In genomic region chr1:134450986-134451385, GRCm38 (mm10) we compare ENCODE assay signal across 8 mouse cellular contexts. TPM values are rescaled to one million over a fixed set of nuclear protein-coding genes. Genes with fewer than 3 reads are reported as not detected.
DNase-seq lines count a peak whose midpoint lies in the region; ATAC-seq lines count a peak whose summit lies in the region.

No protein-coding gene starts in this region.

- WGBS in embryonic facial prominence, embryonic 11.5 days: 53% methylated on average over 3 of the region's 3 CpGs
- 50% methylated on average over 3 of the region's 3 CpGs for WGBS in embryonic facial prominence, embryonic 10.5 days

- no peaks in the 10 kb centered on the region for H3K9me3 ChIP-seq in embryonic facial prominence, embryonic 11.5 days (replicated peaks; ENCODE audit: control insufficient read depth, low read length)
- no peaks in the 10 kb centered on the region for H3K9me3 ChIP-seq in embryonic facial prominence, embryonic 10.5 days

- no peak overlapping the region for H3K4me2 ChIP-seq in embryonic facial prominence, embryonic 11.5 days (ENCODE audit: low read depth, low read length)

- peak; percentile 57 for DNase-seq in embryonic facial prominence, embryonic 11.5 days (ENCODE audit: low spot score)
- DNase-seq in embryonic facial prominence, embryonic 10.5 days (ENCODE audit: low spot score): no peak
- DNase-seq in right cerebral cortex, adult 18-20 months: peak; percentile 33
- no peak for DNase-seq in right cerebral cortex, postnatal 36 days (ENCODE audit: low spot score in 2 of 2)
- DNase-seq in cerebellum, postnatal 25 days: peak; percentile 37 to 72
- peak; percentile 68 for DNase-seq in kidney, postnatal 4 days
- DNase-seq in telencephalon, adult 2 months (ENCODE audit: low read depth, low spot score): peak; percentile 4

- H3K36me3 ChIP-seq in embryonic facial prominence, embryonic 11.5 days (replicated peaks; ENCODE audit: control insufficient read depth, insufficient read depth, low read depth, low read length): no peaks in the 10 kb centered on the region
- H3K36me3 ChIP-seq in embryonic facial prominence, embryonic 10.5 days (replicated peaks): no peaks in the 10 kb centered on the region

- H3K4me1 ChIP-seq in embryonic facial prominence, embryonic 11.5 days (ENCODE audit: control insufficient read depth, insufficient read depth, low read length): no peaks in the 10 kb centered on the region
- H3K4me1 ChIP-seq in embryonic facial prominence, embryonic 10.5 days: peaks cover 10% of the 10 kb centered on the region

- no peak overlapping the region for H3K27ac ChIP-seq in embryonic facial prominence, embryonic 11.5 days (replicated peaks; ENCODE audit: low read depth, low read length)
- no peak overlapping the region for H3K27ac ChIP-seq in embryonic facial prominence, embryonic 10.5 days (replicated peaks)

- H3K27me3 ChIP-seq in embryonic facial prominence, embryonic 11.5 days (ENCODE audit: control insufficient read depth, insufficient read depth, low read length): no peaks in the 10 kb centered on the region
- no peaks in the 10 kb centered on the region for H3K27me3 ChIP-seq in embryonic facial prominence, embryonic 10.5 days (replicated peaks; ENCODE audit: low read depth, poor library complexity, severe bottlenecking)

- no peak overlapping the region for H3K9ac ChIP-seq in embryonic facial prominence, embryonic 11.5 days (replicated peaks; ENCODE audit: low read length)

- H3K4me3 ChIP-seq in embryonic facial prominence, embryonic 11.5 days (ENCODE audit: low read depth, low read length): no peak overlapping the region
- no peak overlapping the region for H3K4me3 ChIP-seq in embryonic facial prominence, embryonic 10.5 days

- ATAC-seq in embryonic facial prominence, embryonic 11.5 days (replicated peaks; ENCODE audit: insufficient number of reproducible peaks, low FRiP score, low TSS enrichment, low read depth): no peak
- peak; percentile 51 for ATAC-seq in megakaryocyte, adult 5-6 weeks (ENCODE audit: poor library complexity, severe bottlenecking)

RNA-seq across cellular contexts. Expression of gene Klhl12, which starts 4.3 kb away (rescaled TPM):
- 33.8 and 35.3 TPM in 2 replicates for polyA plus RNA-seq in embryonic facial prominence, embryonic 11.5 days (2014; fragmentation: Nextera tagmentation; extraction: Ambion mirVana)
- 39.1 and 42.6 TPM in 2 replicates for polyA plus RNA-seq in embryonic facial prominence, embryonic 10.5 days (2016; fragmentation: Nextera tagmentation; extraction: Ambion mirVana)
- total RNA-seq in megakaryocyte, adult 5-6 weeks (2015): 10.0 and 10.2 TPM in 2 replicates
- total RNA-seq in megakaryocyte, adult 5-6 weeks (2017): 11.2 and 12.8 TPM in 2 replicates

RNA-seq across cellular contexts. Expression of gene Adipor1, which starts 35.8 kb away (rescaled TPM):
- 82.9 and 86.7 TPM in 2 replicates for polyA plus RNA-seq in embryonic facial prominence, embryonic 11.5 days (2014; fragmentation: Nextera tagmentation; extraction: Ambion mirVana)
- 75.8 and 76.2 TPM in 2 replicates for polyA plus RNA-seq in embryonic facial prominence, embryonic 10.5 days (2016; fragmentation: Nextera tagmentation; extraction: Ambion mirVana)
- total RNA-seq in megakaryocyte, adult 5-6 weeks (2015): 118 and 120 TPM in 2 replicates
- total RNA-seq in megakaryocyte, adult 5-6 weeks (2017): 73.8 and 83.6 TPM in 2 replicates

RNA-seq across cellular contexts. Expression of gene Rabif, which starts 43.5 kb away (rescaled TPM):
- 43.7 and 47.8 TPM in 2 replicates for polyA plus RNA-seq in embryonic facial prominence, embryonic 11.5 days (2014; fragmentation: Nextera tagmentation; extraction: Ambion mirVana)
- polyA plus RNA-seq in embryonic facial prominence, embryonic 10.5 days (2016; fragmentation: Nextera tagmentation; extraction: Ambion mirVana): 40.9 and 41.8 TPM in 2 replicates
- total RNA-seq in megakaryocyte, adult 5-6 weeks (2015): 20.6 and 24.1 TPM in 2 replicates
- 16.1 and 18.6 TPM in 2 replicates for total RNA-seq in megakaryocyte, adult 5-6 weeks (2017)

RNA-seq across cellular contexts. Expression of gene Cyb5r1, which starts 45.6 kb away (rescaled TPM):
- polyA plus RNA-seq in embryonic facial prominence, embryonic 11.5 days (2014; fragmentation: Nextera tagmentation; extraction: Ambion mirVana): 25.0 and 32.2 TPM in 2 replicates
- polyA plus RNA-seq in embryonic facial prominence, embryonic 10.5 days (2016; fragmentation: Nextera tagmentation; extraction: Ambion mirVana): 37.0 and 37.3 TPM in 2 replicates
- total RNA-seq in megakaryocyte, adult 5-6 weeks (2015): 54.5 and 69.7 TPM in 2 replicates
- total RNA-seq in megakaryocyte, adult 5-6 weeks (2017): 43.8 and 46.8 TPM in 2 replicates

Comparison
In these comparisons a context has a peak if more than half of its experiments do, and no peak if none do; other contexts are left out.
1. DNase-seq: peak in embryonic facial prominence, embryonic 11.5 days (single experiment), right cerebral cortex, adult 18-20 months (single experiment), cerebellum, postnatal 25 days (2 of 2), kidney, postnatal 4 days (2 of 2) and telencephalon, adult 2 months (single experiment); none in embryonic facial prominence, embryonic 10.5 days (single experiment) and right cerebral cortex, postnatal 36 days (0 of 2).